Mouse (Mus musculus) ES-Bruce4 (cell line): ENCODE results near the gene Mia3.

ENCODE experiments used
- CTCF ChIP-seq: IDR thresholded peaks from one replicate; pipeline ENCODE4 v1.8.1; 2011; ENCODE audit warnings: low read depth, low read length
- POLR2A ChIP-seq: IDR thresholded peaks from one replicate; pipeline ENCODE4 v1.8.1; 2011; ENCODE audit warnings: low read length; ENCODE audit not compliant: insufficient read depth

DNA sequence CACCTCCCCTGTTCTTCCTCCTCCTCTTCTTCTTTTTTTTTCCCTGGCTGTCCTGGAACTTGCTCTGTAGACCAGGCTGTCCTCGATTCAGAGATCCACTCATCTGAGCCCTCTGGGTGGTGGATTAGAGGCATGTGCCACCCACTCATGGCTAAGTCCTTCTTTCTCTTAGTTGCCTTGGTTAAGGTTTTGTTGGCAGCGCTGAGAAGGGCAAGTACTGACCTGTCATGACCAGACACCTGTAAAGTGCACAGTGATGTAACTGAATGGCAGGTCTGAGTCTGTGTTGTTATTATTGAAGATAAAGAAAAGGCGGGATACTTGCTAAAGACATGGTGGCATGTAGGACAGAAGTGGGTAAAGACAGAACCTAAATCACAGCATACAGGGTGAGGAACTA is 34.0 kb upstream of the Mia3 start:
- no peak for TF ChIP-seq CTCF
- no peak for TF ChIP-seq POLR2A
